Mouse (Mus musculus) yolk sac, embryonic 10.5 days (tissue): ENCODE data around the gene Clybl.
A peak's percentile ranks its signal among the peaks of the same experiment; 100 is the strongest.

Source experiments
- DNase-seq: peaks from one replicate; pipeline ENCODE4 v3.0.0-alpha.2; 2017; ENCODE audit warnings: low spot score

Clybl gene

DNA sequence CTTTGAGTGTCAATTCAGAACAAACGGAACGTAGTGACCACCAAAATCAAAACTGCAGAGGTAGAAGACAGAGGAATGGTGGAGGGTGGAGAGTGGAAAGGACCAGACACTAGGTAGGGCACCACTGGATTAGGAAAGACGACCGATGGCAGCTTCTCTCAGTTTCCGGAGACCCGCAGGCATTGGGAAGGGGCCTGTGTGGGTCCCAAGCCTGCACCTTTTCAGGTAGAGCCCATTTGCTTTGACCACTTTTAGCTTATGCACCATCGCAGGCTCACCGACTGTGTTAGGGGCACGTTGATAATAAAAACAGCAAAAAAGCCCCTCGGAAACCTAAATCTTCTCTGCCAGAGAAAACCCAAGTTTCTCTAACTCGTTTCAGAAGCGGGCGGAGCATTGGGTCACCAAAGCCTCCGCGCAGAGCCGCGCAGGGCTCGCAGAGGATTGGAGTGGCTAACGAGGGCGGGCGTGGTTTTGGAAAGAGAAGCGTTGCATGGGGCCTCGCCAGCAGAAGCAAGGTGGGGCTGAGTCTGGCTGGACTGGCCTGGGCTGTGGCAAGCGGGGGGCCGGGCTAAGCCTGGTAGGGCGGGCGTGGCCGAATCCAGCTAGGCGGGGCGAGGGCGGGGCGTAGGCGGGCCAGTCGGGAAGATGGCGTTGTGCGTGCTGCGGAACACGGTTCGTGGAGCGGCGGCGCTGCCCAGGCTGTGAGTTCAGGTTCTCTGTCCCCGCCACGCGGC is at the start of gene Clybl:
Gene Clybl (plus strand): TSS at position 627 of the 737 bp plus-strand sequence.
- DNase-seq = peak; percentile 96

DNA sequence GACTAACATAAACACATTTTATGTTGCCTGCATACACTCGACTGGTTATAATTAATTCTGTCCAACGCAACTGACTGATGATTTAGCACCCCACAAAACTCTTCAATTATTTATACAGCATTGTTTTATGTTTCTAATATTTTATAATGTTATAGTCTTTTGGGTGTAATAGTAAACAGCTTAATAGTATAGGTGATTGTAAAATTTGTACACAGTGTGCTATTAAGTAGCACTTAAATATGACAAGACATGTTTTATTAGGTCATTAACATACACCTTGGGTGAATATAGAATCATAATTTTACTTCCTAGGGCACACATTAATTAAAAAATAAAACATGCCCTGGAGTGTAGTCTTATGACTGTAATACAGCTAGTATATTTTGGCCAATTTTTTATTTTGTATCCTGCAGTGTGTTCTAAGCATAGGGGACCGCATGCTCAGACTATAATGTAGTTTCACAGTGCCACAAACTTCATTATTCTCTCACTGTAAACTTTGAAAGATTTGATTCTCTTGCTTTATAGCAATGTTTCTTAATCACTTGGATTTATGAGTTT is 45.1 kb upstream of the Clybl start:
- DNase-seq = no peak

DNA sequence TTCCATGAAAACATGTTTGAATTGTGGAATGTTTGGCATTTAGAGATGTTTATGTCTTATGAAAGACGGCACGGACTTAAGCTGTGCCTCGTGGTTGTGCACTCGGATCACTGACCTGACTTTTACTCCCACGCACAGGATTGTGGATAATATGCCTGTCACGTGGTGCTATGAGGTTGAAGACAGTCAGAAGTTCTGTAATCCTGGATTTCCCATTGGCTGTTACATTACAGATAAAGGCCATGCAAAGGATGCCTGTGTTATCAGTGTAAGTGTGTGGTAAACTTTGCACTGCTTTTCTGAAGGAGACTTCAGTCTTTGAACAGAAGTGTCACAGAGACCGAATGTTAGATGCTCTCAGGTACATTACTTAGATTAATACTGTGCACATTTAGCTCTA is 44.3 kb upstream of the Clybl start:
- no peak for DNase-seq

DNA sequence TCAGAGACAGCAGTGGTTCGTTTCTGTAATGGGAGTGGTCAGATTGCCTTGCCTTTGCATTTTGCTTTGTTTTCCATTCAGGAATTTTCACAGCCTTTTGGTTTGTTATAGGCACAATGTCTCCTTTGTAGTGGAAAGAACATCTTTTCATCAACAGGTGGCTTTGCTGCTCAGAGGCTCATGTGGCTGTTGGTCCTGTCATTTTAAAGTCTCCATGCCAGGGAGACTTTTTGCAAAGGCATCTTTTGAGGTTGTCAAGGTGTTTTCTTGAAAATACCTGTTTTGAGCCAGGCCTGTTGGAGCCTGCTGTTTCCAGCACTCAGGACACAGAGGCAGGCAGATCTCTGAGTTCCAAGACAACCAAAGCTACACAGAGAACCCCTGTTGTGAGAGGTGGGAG is 41.4 kb upstream of the Clybl start:
- DNase-seq = no peak

DNA sequence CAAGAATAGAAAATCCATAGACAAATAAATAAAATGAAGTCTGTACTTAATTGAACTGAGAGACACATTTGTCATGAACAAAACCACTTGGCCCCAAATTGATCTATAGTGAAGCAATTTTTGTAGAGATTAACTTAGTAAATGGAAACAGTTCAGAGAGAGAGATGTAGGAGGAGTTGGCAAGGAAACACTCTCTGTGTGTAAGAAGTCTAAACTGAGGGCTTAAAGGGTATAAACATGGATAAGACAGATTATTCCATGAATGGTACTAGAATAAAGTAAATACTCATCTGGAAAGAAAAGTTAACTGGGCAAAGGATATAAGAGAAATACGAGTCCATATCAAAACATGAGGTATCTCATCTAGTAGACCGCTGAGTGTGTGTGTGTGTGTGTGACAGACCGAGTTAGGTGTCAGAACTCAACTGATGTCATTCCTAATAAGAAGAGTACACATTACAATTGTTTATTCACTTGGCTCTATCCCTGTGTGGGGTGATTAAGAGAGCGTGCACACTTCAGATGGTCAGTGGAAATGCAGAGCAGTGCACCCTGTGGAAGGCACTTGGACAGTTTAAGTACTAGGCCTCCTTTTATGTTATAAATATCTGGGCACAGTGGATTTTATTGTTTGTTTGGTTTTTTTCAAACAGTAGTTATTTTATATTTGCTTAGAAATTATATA is 37.8 kb upstream of the Clybl start:
- no peak for DNase-seq

DNA sequence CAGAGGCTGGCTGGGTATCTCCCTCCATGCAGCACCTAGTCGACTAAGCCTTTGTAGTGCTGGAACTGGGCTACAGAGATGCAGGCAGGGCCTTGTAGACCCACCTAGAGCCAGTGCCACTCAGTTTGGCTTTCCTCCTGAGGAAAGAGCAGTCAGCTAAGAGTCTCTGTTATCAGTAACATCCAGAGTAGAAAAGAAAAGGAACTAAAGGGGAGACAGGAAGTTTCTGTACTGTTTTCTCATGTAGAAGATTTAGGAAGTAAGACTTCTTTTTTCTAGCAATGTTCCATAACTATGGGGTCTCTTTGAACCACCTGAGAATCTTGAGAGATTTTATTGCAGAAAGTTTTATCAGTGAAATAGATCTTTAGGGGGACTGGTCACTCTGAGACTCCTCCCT is 36.1 kb upstream of the Clybl start:
- DNase-seq = no peak

DNA sequence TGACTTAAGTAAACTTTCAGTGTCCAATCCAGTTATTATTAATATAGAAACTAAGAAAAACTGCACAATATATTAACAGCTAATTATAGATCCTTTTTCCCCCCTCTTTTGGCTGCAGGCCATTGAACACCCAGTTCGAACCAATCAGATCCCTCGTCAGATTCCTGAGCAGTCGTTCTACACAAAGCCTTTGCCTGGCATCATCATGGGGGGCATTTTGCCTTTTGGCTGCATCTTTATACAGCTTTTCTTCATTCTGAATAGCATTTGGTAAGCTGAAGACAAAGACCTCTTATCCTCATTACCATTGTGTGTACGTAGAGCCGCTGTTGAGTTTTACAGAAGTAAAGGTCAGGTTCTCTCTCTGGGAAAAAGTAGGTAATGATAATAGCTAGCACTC is 30.9 kb upstream of the Clybl start:
- no peak for DNase-seq

DNA sequence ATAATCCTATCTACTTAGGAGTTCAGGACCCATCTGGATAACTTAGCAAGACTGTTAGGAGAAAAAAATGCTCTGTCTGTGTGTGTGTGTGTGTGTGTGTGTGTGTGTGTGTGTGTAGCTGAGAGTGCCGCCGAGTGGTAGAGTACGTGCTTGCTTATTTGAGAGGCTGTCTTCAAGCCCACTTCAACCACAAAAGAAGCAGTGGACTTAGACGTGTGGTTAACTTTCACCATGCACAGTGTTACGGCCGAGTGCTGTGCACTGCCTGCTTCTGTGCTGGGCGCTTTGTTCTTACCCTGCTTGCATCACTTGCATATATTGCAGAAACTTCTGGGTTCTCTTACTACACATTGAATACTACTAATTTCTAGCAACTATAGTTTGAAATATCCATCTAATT is 23.8 kb upstream of the Clybl start:
- DNase-seq = no peak

DNA sequence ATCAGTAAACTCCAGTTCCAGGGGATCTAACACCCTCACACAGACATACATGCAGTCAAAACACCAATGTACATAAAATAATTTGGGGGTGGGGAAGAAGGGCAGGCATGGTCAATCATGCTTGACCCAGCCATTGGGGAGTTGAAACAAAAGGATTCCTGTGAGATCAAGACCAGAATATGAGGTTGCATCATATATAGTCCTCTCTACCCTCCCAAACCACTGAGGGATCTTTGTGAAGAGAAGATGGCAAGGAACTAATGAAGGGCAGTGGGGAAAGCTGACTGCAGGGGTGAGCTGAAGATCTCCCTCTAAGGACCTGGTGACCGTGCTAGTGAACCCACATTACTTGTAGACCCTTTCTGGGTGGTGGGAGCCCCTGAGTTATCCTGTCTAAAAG is 20.6 kb upstream of the Clybl start:
- no peak for DNase-seq

DNA sequence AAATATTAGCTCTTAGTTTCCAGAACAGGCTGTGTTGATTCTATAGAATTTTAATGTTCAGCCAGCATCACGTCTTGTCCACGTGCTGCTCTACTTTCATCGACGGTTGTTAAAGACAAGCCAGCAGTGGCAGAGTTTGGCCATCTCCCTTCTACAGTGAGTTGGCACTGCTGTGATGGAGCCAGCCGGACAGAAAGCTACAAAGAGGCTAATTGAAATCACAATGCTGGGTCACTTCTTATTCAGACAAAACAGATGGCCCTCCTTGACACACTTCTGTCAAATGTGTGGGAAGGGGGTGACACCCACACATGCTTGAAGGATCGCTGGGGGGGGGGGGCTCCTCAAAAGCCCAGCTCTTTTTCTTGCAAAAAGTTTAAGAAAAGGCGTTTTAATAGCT is 12.6 kb upstream of the Clybl start:
- no peak for DNase-seq

DNA sequence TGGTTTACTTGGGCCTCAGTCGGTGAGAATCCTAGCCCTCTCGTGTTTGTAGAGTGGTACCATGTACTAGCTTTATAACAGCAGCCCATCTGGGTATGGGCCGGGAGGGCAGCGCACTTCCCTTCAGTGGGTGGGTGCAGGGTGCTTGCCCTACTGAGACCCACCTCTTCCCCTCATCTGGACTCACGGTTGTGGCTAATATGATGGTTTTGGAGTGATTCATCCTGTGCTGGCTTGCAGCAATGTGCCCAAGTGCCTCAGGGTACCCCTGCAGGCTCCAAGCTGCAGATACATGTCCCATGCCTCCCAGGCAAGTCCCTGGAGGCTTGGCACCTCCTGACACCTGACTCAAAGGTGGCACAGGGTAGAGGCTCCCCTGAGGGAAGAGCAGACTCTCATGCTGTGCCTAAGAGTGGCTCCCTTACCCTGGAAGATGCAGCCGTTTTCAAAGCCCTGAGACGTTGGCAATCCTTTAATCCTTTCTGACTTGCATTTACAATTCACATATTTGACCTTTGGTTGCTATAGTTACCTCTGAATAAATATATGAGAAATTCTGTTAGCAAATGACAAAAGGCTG is 11.2 kb upstream of the Clybl start:
- DNase-seq = no peak

DNA sequence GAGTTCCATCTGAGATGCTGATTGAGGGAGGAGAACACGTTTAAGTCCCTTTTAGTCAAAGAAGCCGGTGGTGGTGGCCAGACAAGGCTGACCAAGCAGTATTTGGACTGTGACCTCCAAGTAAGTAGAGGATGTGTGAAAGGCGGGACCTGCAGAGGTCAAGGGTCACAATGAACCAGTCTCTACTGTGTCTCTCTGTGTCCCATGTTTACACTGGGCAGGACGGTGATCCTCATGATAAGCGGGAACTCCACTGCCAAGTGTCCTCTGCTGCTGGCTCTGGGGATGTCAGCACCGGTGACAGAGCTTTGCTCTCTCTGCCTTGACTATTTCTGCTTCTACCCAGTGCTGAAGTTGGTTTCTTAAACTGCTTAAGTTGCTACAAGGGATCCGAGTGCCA is 10.5 kb upstream of the Clybl start:
- peak; percentile 80 for DNase-seq

DNA sequence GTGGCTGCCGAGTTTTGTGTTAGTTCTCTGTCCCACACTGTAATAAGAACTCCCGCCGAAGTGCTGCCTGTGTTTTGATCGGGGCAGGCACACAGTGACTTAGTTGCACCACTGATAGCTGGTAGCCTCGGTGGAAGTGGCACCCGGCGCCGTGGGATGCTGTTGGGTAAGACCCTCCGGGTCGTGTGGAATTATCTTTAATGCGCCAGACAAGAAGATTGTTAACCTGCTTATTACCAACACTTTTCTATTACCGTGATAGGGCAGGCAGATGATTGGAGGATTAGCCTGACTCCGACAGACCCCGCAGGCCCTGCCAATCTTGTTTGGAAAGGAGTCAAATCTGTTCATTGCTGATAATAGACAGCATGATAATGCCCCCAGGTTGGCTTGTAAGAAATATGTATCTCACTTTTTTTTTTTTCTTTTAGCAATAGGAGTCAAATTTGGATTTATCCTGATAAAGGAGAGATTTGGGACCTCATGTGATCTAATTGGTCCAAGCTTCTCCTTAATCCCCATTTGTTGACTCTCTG is 5.2 kb upstream of the Clybl start:
- DNase-seq = no peak

DNA sequence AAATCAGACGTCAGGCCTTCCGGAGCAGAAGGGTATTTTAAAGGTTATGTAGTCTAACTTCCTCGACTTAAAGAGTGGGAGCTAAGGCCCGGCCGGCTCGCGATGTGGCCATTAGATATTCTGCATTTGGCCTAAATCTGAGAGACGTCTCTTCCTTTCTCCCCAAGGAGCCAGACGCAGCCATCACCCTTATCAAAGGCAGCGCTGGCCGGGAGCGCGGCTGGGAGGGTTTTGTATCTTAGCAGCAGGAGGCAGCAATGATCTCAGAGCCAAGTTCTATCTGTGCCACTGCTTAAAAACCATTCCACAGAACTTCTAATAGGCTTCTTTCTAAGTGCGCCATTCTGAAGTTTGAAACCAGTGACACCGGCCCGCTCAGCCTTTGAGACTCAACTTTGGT is 2.2 kb upstream of the Clybl start:
- no peak for DNase-seq

DNA sequence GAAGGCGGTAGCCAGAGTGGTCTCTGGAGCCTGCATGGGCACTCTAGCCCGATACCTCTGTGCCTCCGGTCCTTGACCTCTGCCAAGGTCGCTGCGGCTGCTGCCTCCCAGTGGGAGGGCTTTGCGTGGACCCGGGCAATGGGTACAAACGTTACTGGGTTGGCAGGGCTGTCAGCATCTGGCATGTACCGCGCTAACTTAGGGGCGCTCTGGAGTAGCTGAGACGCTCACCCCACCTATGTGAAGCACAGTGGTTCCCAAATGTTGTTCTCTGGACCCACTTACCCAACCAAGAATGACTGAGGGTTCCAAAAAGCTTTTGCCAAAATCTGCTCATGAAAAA is 282 bp downstream of the Clybl start:
- no peak for DNase-seq

DNA sequence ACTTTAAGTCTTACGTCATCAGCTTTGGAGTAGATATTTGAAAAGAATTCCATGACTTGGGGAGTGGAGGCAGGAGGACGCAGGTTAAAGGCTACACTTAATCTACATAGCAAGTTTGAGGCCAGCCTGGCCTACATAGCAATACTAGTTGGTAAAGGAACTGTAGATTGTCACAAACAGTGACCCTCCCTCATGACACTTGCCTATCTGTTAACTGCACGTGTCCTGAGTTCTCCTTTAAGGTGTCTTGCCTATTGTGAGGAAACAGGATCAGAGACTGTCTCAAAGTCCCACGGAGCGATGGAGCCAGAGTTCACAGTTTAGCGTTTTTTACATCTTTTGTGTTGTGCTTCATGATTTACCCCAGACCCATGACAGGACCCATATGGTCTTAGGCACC is 716 bp downstream of the Clybl start:
- DNase-seq = no peak

DNA sequence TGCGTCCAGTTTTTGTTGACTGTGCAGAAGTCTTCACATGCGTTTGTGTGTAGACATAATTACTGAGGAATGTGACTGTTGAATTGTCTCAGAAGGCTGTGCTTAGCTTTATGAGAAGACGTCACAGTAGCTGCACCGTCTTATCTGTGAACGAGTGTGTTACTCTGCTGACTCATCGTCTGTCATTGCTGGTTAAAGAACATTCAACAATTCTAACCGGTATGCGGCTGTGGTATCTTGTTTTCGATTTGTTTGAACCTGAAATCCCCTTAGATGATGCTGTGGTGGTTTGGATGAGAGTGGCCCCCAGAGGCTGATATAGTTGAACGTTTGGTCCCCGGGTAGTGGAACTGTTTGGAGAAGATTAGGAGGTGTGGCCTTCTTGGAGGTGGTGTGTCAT is 2.5 kb downstream of the Clybl start:
- DNase-seq = no peak

DNA sequence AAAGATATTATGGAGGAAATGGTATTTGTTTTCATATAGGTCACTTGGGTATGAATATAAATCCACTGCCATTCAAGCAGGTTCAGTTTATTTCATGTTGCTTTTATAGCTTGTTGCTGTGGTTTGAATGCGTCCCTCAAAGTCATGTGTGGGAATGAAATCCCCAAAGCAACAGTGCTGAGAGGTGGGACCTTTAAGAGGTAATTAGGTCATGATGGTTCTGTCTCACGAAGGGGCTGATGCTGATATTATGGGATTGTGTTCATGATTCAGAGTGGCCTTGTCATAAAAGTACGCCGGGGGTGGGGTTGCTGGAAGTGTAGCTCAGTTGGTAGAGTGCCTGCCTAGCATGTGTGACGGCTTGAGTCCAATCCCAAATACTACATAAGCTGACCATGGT is 6.7 kb downstream of the Clybl start:
- DNase-seq = no peak

DNA sequence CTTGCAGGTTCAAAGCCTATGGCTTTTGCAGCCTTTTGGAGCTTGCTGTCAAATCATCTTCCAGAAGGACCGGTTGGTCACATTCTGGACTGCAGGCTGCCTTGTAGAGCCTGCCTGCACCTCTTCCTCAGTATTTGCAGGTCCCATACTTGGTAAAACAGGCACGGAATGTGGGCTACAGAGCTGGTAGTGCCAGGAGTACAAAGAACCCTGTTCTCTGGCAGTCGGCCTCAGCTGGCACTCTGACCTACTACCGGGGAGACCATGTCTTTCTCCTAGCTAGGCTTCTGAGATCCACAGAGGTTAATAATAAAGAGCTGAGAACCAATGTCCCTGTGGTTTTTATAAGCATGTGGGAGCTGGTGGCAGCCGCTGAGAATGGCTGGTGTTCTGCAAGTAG is 8.4 kb downstream of the Clybl start:
- DNase-seq = no peak

DNA sequence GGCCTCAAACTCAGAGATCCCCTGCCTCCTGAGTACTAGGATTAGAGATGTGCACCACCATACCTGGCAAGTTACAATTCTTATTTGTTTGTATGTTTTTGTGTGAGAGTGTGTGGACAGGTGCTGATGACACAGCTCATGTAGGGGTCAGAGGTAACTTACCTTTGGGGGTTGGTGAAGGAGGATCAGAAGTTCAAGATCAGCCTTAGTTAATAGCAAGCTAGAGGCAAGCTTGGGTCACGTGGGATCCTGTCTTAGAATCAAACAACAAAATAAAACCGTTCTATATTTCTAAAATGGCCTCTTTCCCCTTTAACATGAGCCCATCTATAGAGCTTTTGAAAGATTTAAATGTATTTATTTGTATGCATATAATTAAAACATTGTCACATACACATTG is 9.0 kb downstream of the Clybl start:
- DNase-seq = no peak

DNA sequence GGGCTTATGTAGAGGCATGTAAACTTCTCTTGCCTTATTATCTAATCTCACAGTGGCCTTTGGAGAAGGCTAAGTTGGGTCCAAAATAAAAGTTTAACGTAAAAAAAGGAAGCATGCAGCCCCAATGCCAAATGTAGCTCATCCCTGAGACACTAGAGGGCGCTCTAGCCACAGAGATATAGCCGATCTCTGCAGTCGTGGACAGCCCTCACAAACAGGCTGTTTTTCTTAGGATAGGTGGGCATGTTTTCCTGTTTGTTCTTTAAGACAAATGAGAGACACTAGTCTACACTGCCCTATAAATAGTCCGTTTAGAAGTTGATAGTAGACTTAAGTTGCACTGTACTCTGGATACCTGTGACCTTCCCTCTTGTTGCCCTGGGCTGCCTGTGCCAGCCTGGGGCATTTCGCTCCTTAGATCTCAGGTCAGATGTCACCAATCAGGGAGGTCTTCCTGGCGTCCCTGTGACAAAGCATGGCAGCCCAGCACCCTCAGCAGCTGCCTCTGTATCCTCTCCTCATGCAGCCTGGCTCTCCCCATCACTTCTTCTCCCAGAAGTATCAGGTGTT is 9.5 kb downstream of the Clybl start:
- no peak for DNase-seq

DNA sequence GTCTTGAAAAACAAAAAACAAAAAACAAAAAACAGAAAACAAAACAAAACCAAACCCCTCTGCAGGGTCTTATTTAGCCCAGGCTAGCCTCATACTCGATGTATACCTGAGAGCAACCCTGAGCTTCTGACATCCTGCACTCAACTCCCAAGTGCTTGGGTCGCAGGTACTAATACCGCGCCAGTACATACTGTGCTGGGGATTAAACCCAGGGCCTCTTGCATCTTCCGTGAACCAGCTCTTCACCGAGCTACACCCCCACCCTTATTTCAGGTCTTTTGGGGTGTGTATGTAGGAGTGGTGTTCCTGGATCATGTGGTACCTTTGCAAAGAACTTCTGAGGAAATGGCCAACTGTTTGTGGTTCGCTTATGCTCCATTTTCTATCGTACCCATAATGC is 13.1 kb downstream of the Clybl start:
- DNase-seq = no peak

DNA sequence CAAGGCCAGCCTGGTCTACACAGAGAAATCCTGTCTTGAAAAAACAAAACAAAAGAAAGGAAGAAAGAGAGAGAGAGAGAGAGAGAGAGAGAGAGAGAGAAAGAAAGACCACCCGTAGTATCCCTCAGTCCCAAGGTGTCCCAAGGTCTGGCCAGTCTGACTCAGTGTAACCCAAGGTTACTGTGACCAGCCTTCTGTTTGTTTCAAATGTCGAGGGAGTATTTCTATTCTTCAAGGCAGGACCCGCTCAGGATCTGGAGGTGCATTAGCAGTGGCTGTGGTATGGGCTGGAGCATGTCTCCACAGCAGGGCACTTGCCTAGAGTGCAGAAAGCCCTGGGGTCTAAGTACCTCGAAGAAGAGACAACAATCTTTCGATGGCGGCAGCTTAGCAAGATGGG is 15.3 kb downstream of the Clybl start:
- DNase-seq = no peak
